Comparison of ENCODE assay signal across 27 mouse cellular contexts in genomic region chr6:104932153-104932552, GRCm38 (mm10).
"Had no signal": no experiment of that assay in that cellular context is flagged by ENCODE, and none has a peak within 500 bp of the region (broad histone marks: within the 10 kb centered on the region; RNA-seq: fewer than 3 reads in every experiment).

No protein-coding gene starts in this region.

- H3K9ac ChIP-seq: heart, embryonic 13.5 days; heart, embryonic 15.5 days; hindbrain, embryonic 13.5 days; hindbrain, embryonic 15.5 days; kidney, embryonic 15.5 days; limb, embryonic 13.5 days; limb, embryonic 15.5 days; liver, embryonic 12.5 days; liver, embryonic 14.5 days had no signal

- H3K4me2 ChIP-seq: heart, embryonic 11.5 days; heart, embryonic 13.5 days; heart, embryonic 15.5 days; hindbrain, embryonic 13.5 days; hindbrain, embryonic 15.5 days; kidney, embryonic 15.5 days; limb, embryonic 13.5 days; limb, embryonic 15.5 days; liver, embryonic 12.5 days had no signal

- H3K9me3 ChIP-seq: heart, embryonic 13.5 days; heart, embryonic 15.5 days; hindbrain, embryonic 13.5 days; hindbrain, embryonic 15.5 days; kidney, embryonic 15.5 days; limb, embryonic 13.5 days; limb, embryonic 15.5 days; liver, embryonic 12.5 days had no signal

- ATAC-seq: hindbrain, postnatal 0 days; intestine, embryonic 16.5 days; liver, embryonic 12.5 days had no signal

- H3K4me1 ChIP-seq: heart, embryonic 13.5 days; heart, embryonic 15.5 days; hindbrain, embryonic 13.5 days; hindbrain, embryonic 15.5 days; kidney, embryonic 15.5 days; limb, embryonic 13.5 days; limb, embryonic 15.5 days; liver, embryonic 12.5 days had no signal

- H3K27me3 ChIP-seq: heart, embryonic 13.5 days; heart, embryonic 15.5 days; hindbrain, embryonic 13.5 days; hindbrain, embryonic 15.5 days; kidney, embryonic 15.5 days; limb, embryonic 13.5 days; limb, embryonic 15.5 days; liver, embryonic 12.5 days had no signal

- H3K4me3 ChIP-seq: heart, adult 2 months; heart, embryonic 13.5 days; heart, embryonic 15.5 days; hindbrain, embryonic 13.5 days; hindbrain, embryonic 15.5 days; kidney, embryonic 15.5 days; limb, embryonic 13.5 days; limb, embryonic 15.5 days; liver, embryonic 12.5 days had no signal

- DNase-seq: gastrocnemius, postnatal 14 days; gastrocnemius, postnatal 36 days; heart, adult 11 months; heart, adult 2 months; heart, postnatal 14 days; heart, postnatal 36 days; kidney, adult 11 months; kidney, adult 2 months; kidney, adult 9 months; kidney, postnatal 14 days; kidney, postnatal 36 days; layer of hippocampus, adult 9-11 months; layer of hippocampus, postnatal 36 days; left cerebral cortex, postnatal 4 days had no signal

- H3K27ac ChIP-seq: heart, adult 2 months; heart, embryonic 13.5 days; heart, embryonic 15.5 days; hindbrain, embryonic 13.5 days; hindbrain, embryonic 15.5 days; hindbrain, postnatal 0 days; kidney, embryonic 15.5 days; kidney, postnatal 0 days; limb, embryonic 13.5 days; limb, embryonic 15.5 days; liver, embryonic 12.5 days; liver, embryonic 14.5 days had no signal

- H3K36me3 ChIP-seq: heart, embryonic 13.5 days; heart, embryonic 15.5 days; hindbrain, embryonic 13.5 days; hindbrain, embryonic 15.5 days; kidney, embryonic 15.5 days; limb, embryonic 13.5 days; limb, embryonic 15.5 days; liver, embryonic 12.5 days had no signal
